Mouse (Mus musculus) intestine, embryonic 15.5 days (tissue): ENCODE measurements around the gene Prcc. TPM values are rescaled to one million over a fixed set of nuclear protein-coding genes. Genes with fewer than 3 reads are reported as not detected.

Experiments used
- ATAC-seq: fragments of 200-750 bp; cut with Nextera tagmentation; 2 replicates; pipeline ENCODE4 v1.8.0; 2017; ENCODE audit warnings: moderate TSS enrichment, moderate library complexity
- H3K27ac ChIP-seq: fragments of 300-500 bp; sonication (generic); 2 replicates; pipeline ENCODE4 v1.5.1; 2015; ENCODE audit warnings: mild to moderate bottlenecking, inconsistent platforms
- H3K27me3 ChIP-seq: fragments of 300-500 bp; sonication (generic); replicated peaks from 2 replicates; pipeline ENCODE4 v1.6.1; 2015; ENCODE audit warnings: inconsistent platforms
- H3K36me3 ChIP-seq: fragments of 300-500 bp; sonication (generic); 2 replicates; pipeline ENCODE4 v1.6.1; 2015; ENCODE audit warnings: inconsistent platforms
- H3K4me1 ChIP-seq: fragments of 300-500 bp; sonication (generic); replicated peaks from 2 replicates; pipeline ENCODE4 v1.6.1; 2015; ENCODE audit warnings: inconsistent platforms
- H3K4me2 ChIP-seq: fragments of 300-500 bp; sonication (generic); replicated peaks from 2 replicates; pipeline ENCODE4 v1.6.1; 2015; ENCODE audit warnings: mild to moderate bottlenecking, inconsistent platforms
- H3K4me3 ChIP-seq: fragments of 300-500 bp; sonication (generic); replicated peaks from 2 replicates; pipeline ENCODE4 v1.5.1; 2015; ENCODE audit warnings: inconsistent platforms
- H3K9ac ChIP-seq: fragments of 300-500 bp; sonication (generic); 2 replicates; pipeline ENCODE4 v1.6.1; 2015; ENCODE audit warnings: inconsistent platforms
- H3K9me3 ChIP-seq: fragments of 300-500 bp; sonication (generic); 2 replicates; pipeline ENCODE4 v1.6.1; 2016; ENCODE audit warnings: inconsistent platforms
- WGBS: fragments of 180-500 bp; shearing (Covaris S2); methylation state at CpG from one replicate; pipeline ENCODE4 v1.1.7; 2015; 5-methylcytosine and 5-hydroxymethylcytosine counted together
- polyA plus RNA-seq: library from polyadenylated mRNA; unstranded; fragments of >200 nt; fragmentation: Nextera tagmentation; extraction: Ambion mirVana; gene quantifications from 2 replicates; pipeline ENCODE4 v1.2.1, GENCODE M21; 2015

The Prcc gene
- polyA plus RNA-seq, 1 experiment from 2014 or later = 13.1 TPM

DNA sequence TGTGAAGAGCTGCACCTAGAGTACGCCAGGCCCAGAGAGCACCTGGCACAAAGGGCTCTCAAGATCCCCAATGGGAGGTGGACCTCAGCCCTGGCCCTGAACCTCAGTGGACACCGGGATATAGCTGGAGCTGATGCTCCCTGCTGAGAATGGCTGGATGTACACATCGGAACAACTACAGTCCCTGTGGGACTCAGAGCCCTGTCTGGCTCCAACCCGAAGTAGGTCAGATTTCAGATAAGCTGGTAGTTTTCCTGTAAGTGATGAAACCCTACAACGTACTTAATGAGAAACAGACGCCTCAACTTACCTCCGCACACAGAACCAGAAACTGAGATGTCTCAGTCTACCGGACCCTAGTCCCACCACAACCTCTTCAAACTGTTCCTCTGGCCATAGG lies 27.7 kb downstream of the Prcc start:
- Histone ChIP-seq H3K9me3 (no peaks in the 10 kb centered on the region), H3K36me3 (peaks cover 35% of the 10 kb centered on the region), H3K27ac (no peak overlapping the region), H3K4me2 (no peak overlapping the region), H3K4me3 (no peak overlapping the region), H3K27me3 (no peaks in the 10 kb centered on the region), H3K9ac (no peak overlapping the region), H3K4me1 (0 out of 2 replicates have a peak, but pooled peaks cover 4% of the 10 kb centered on the region)
- no peak for ATAC-seq
- WGBS = 95% methylated on average over 8 of the region's 8 CpGs

DNA sequence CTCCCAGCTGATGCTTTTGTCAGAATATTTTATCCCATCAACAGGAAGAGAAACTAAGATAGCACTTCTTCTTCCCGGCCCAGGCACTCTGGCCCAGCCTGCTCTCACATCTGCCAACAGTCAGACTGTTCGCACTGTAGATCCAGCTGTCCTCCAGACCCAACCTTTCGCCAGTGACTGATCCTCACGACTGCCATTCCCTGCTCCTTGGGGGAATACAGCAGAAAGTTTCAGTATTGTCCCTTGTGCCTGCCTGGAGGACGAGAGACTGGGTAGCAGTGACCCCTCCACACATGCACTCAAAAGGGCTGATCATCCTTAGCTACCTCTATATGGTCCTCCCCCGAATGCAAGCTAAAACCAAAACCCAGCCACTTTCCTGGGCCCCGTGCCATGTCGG lies 29.5 kb downstream of the Prcc start:
- Histone ChIP-seq H3K4me1 (0 out of 2 replicates have a peak, but pooled peaks cover 4% of the 10 kb centered on the region), H3K27ac (no peak overlapping the region), H3K9me3 (no peaks in the 10 kb centered on the region), H3K27me3 (no peaks in the 10 kb centered on the region), H3K9ac (no peak overlapping the region), H3K4me2 (no peak overlapping the region), H3K4me3 (no peak overlapping the region), H3K36me3 (peaks cover 27% of the 10 kb centered on the region)
- ATAC-seq = no peak
- 82% methylated on average over 8 of the region's 8 CpGs for WGBS

DNA sequence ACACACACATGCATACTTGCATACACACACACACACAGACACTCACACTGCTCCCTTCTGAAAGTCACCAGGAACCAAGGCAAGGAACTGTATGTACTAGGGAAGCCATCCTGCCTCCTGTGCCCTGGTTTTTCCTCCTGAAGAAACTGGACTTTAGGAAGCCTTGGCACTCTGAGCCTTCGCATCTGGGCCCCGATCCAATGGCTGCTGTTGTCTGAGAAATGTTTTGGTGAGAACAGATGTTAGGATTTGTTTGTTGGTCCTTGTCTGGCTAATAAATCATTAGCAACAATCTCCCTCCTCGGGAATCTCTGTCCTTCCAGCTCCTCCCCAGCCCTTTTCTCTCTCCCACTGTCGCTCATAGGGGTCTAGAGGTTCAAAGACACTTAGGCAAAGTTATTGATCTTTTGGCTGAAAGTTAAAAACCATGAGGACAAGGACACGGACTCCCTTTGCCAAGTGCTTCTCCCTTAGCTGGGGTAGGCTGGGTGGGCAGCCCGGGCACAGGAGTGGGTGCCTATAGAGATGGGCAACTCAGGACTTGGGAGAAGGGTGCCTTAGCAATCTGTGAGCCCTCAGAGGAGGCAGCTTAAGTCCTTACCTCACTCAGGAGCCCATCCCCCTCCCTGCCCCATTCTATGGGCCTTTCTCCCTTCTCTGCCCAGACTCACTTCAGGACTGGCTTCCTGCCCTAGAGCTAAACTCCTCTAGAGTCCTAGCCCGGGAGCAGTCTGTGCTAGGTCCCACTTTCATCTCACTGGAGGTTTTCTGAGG lies 30.4 kb downstream of the Prcc start:
- no peak overlapping the region for H3K4me2 ChIP-seq
- no peak overlapping the region for H3K27ac ChIP-seq
- 43% methylated on average over 7 of the region's 7 CpGs for WGBS
- no peaks in the 10 kb centered on the region for H3K27me3 ChIP-seq
- H3K4me1 ChIP-seq = 0 out of 2 replicates have a peak, but pooled peaks cover 4% of the 10 kb centered on the region
- H3K4me3 ChIP-seq = no peak overlapping the region
- peaks cover 27% of the 10 kb centered on the region for H3K36me3 ChIP-seq
- H3K9ac ChIP-seq = no peak overlapping the region
- no peak for ATAC-seq
- H3K9me3 ChIP-seq = no peaks in the 10 kb centered on the region

DNA sequence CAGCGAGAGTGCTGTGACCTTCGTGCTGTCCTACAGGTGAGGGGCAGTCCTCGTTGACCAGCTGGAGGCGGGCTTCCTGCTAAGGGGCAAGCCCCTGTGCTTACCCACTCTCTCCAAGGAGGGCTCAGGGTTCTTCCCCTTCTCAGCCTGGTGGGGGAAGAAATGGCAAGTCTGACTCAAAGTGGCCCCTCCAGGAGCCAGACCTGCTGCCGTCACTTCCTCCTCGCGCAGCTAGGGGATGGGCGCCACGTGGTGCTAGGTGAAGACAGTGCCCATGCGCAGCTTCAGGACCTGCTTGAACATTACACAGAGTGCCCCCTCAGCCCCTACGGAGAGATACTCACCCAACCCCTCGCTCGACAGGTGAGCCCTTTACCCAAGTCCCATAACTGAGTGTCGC lies 36.3 kb downstream of the Prcc start:
- H3K36me3 ChIP-seq = no peaks in the 10 kb centered on the region
- H3K27ac ChIP-seq = no peak overlapping the region
- H3K4me1 ChIP-seq = no peaks in the 10 kb centered on the region
- H3K4me2 ChIP-seq = no peak overlapping the region
- H3K9me3 ChIP-seq = no peaks in the 10 kb centered on the region
- WGBS = 77% methylated on average over 14 of the region's 14 CpGs
- H3K9ac ChIP-seq = no peak overlapping the region
- no peak overlapping the region for H3K4me3 ChIP-seq
- no peaks in the 10 kb centered on the region for H3K27me3 ChIP-seq
- ATAC-seq = no peak

DNA sequence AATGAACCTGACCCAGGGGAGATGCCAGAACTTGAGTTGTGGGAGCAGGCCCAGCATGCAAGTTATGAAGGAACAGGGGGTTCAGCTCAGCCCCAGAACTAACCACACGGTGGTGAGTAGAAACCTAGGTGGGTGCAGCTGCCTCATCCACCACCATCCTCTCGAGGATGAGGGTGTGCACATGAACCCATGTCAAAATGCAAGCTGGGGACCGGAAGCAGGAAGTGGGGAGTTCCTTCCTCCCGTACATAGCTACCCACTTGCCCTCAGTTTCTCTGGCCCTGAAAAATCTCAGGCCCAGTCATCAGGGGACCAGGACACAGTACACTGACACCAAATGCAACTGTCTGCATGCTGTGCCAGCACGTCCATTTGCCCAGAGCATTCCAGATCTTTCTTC lies 37.7 kb downstream of the Prcc start:
- no peak for ATAC-seq
- Histone ChIP-seq H3K4me1 (no peaks in the 10 kb centered on the region), H3K36me3 (no peaks in the 10 kb centered on the region), H3K27me3 (no peaks in the 10 kb centered on the region), H3K4me3 (no peak overlapping the region), H3K9me3 (no peaks in the 10 kb centered on the region), H3K4me2 (no peak overlapping the region), H3K9ac (no peak overlapping the region), H3K27ac (no peak overlapping the region)
- WGBS = 67% methylated on average over 5 of the region's 5 CpGs

GRCm38 (mm10) chr3:87846650-87847110 lies 38.7 kb downstream of the Prcc start, which contains the start of gene Sh2d2a:
Gene Sh2d2a, plus strand, starts transcription at chr3:87846755.
- no peak within 1 kb of the TSS for H3K4me3 ChIP-seq
- no peaks in the 10 kb centered on the region for H3K36me3 ChIP-seq
- no peak for ATAC-seq
- no peak within 1 kb of the TSS for H3K27ac ChIP-seq
- no peaks in the 10 kb centered on the region for H3K4me1 ChIP-seq
- H3K9ac ChIP-seq = no peak within 1 kb of the TSS
- no peak within 1 kb of the TSS for H3K4me2 ChIP-seq
- 75% methylated on average over 7 of the region's 7 CpGs for WGBS
- H3K9me3 ChIP-seq = no peaks in the 10 kb centered on the region
- no peaks in the 10 kb centered on the region for H3K27me3 ChIP-seq

DNA sequence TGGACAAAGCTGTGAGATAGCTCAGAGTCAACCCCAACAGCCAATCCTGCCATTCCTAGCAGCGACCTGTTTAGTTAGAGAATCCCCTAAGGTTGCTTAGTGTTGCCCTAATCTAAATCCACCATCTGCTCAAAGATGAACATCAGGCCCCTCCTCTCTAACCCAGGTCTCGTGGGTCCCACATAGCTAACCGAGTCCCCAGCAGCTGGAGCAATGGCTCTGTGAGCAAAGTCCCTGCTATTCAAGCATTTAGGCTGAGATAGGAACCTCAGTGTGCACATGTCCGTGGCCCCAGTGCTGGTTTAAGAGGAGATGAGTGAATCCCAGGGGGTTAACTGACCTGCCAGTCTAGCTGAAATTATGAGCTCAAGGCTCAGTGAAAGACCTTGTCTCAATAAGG lies 39.2 kb downstream of the Prcc start:
- no peak overlapping the region for H3K4me3 ChIP-seq
- no peaks in the 10 kb centered on the region for H3K9me3 ChIP-seq
- no peak overlapping the region for H3K27ac ChIP-seq
- WGBS = 68% methylated on average over 4 of the region's 4 CpGs
- H3K4me1 ChIP-seq = no peaks in the 10 kb centered on the region
- H3K9ac ChIP-seq = no peak overlapping the region
- no peak for ATAC-seq
- H3K36me3 ChIP-seq = no peaks in the 10 kb centered on the region
- H3K4me2 ChIP-seq = no peak overlapping the region
- H3K27me3 ChIP-seq = no peaks in the 10 kb centered on the region

- no peaks in the 10 kb centered on the region for H3K36me3 ChIP-seq
These were observed 40.4 kb downstream of the Prcc start for GRCm38 (mm10) chr3:87844981-87845380.

DNA sequence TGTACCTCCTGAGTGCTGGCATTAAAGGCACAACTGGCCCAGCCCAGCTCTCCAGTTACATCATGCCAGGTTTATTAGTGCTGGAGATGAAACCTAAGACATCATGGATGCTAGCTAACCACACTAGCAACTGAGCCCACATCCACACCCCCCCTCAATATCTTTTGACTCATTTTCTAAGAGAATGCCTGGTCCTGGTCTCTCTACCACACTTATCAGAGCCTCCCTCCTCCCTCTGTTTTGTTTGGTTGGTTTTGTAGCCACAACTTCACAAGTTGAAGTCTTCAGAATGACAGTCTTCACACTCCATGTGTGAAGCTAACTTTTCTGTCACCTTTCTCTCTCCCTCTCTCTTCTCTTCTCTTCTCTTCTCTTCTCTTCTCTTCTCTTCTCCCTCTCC lies 44.5 kb downstream of the Prcc start:
- ATAC-seq = no peak
- no peaks in the 10 kb centered on the region for H3K4me1 ChIP-seq

More at GRCm38 (mm10) chr3:87844981-87845380, 40.4 kb downstream of the Prcc start:
- no peaks in the 10 kb centered on the region for H3K9me3 ChIP-seq
- WGBS = 75% methylated on average over 4 of the region's 4 CpGs
- no peak overlapping the region for H3K4me3 ChIP-seq
- ATAC-seq = no peak
- H3K27ac ChIP-seq = no peak overlapping the region
- no peaks in the 10 kb centered on the region for H3K4me1 ChIP-seq
- H3K9ac ChIP-seq = no peak overlapping the region
- H3K4me2 ChIP-seq = no peak overlapping the region
- H3K27me3 ChIP-seq = no peaks in the 10 kb centered on the region

DNA sequence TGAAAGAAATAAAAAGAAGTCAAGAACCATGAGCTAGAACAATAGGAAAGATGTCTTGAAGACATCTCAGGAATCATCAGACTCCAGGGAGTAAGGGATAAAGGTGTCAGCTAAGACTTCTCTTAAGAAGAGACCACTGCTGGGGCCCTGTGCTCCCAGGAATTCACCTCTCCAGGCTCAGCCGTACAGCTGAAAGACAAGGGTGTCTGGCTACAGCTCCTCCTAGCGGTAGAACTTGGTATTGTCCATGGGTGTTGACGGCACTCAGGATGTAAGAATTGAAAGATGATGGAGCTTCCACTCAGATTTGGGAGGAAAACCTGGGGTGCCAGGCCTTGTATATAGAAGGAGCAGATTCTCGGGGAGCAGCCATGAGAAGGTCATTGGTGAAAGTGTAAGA lies 46.8 kb downstream of the Prcc start:
- Histone ChIP-seq H3K4me1 (no peaks in the 10 kb centered on the region), H3K9me3 (no peaks in the 10 kb centered on the region), H3K27me3 (no peaks in the 10 kb centered on the region), H3K4me3 (no peak overlapping the region), H3K27ac (no peak overlapping the region), H3K9ac (no peak overlapping the region), H3K4me2 (no peak overlapping the region), H3K36me3 (no peaks in the 10 kb centered on the region)
- WGBS = 1% methylated on average over 4 of the region's 4 CpGs
- no peak for ATAC-seq

More for the DNA sequence above, 44.5 kb downstream of the Prcc start:
- Histone ChIP-seq H3K27ac (no peak overlapping the region), H3K4me2 (no peak overlapping the region), H3K27me3 (no peaks in the 10 kb centered on the region), H3K9me3 (no peaks in the 10 kb centered on the region), H3K36me3 (no peaks in the 10 kb centered on the region), H3K4me3 (no peak overlapping the region), H3K9ac (no peak overlapping the region)

- no peaks in the 10 kb centered on the region for H3K27me3 ChIP-seq
- H3K9ac ChIP-seq = no peak overlapping the region
- no peaks in the 10 kb centered on the region for H3K9me3 ChIP-seq
- no peaks in the 10 kb centered on the region for H3K36me3 ChIP-seq
- H3K4me2 ChIP-seq = no peak overlapping the region
- H3K4me3 ChIP-seq = no peak overlapping the region
- H3K27ac ChIP-seq = no peak overlapping the region
- 64% methylated on average over 5 of the region's 5 CpGs for WGBS
- H3K4me1 ChIP-seq = no peaks in the 10 kb centered on the region
- ATAC-seq = no peak
These were observed 51.9 kb downstream of the Prcc start for GRCm38 (mm10) chr3:87833482-87833881.

DNA sequence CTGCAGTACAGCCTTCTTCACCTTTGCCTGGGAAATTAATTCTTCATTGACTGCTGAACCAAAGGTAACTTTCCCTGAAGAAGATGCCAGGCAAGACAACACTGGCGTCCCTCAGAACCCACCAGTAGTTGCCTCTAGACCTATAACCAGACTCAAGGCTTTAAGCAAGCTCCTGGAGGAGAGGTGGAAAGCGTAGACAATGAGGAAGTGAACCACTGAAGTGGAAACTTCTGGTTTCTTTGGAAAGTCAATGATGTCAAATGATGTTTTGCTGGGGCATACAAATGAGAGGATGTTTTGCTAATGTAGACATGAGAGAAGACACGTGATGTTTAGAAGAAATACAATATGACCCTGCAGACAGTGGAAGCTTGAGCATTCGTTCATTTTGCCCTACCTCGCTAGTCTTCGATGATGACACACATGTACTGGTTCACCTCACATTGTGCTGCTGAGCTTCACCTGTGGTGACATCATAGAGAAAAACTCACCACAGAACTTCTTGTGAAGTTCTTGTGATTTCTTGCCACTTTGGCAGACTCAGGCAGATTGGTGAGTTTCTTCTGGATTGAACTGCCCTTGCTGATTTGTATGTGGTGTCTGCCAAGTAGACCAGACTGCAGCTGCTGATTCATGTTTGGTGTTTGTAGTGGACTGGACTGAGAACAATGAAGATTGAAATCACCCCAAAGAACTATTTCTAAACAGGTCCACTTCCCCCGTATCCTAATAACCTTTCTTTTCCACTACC lies 53.1 kb downstream of the Prcc start:
- Histone ChIP-seq H3K9ac (no peak overlapping the region), H3K4me2 (no peak overlapping the region), H3K4me3 (no peak overlapping the region), H3K9me3 (no peaks in the 10 kb centered on the region), H3K27me3 (no peaks in the 10 kb centered on the region), H3K27ac (no peak overlapping the region), H3K4me1 (no peaks in the 10 kb centered on the region), H3K36me3 (no peaks in the 10 kb centered on the region)
- 85% methylated on average over 7 of the region's 7 CpGs for WGBS
- no peak for ATAC-seq
